ENCODE assay signal across 14 mouse cellular contexts in genomic region chr8:108859983-108860382, GRCm38 (mm10).
DNase-seq lines count a peak whose midpoint lies in the region; ATAC-seq lines count a peak whose summit lies in the region.
"Had no signal": no experiment of that assay in that cellular context is flagged by ENCODE, and none has a peak within 500 bp of the region (broad histone marks: within the 10 kb centered on the region; RNA-seq: fewer than 3 reads in every experiment).

No protein-coding gene starts in this region.

- ATAC-seq in liver, embryonic 12.5 days: no peak
- no peak for ATAC-seq in heart, embryonic 16.5 days (replicated peaks; ENCODE audit: extremely low read depth, insufficient read depth, low FRiP score)
- peak; percentile 43; the same call in 1 of the 2 replicates for ATAC-seq in kidney, embryonic 16.5 days (ENCODE audit: low FRiP score, low TSS enrichment)
- no peak for ATAC-seq in intestine, embryonic 15.5 days
- no peak for ATAC-seq in forebrain, embryonic 16.5 days
- ATAC-seq: hindbrain, embryonic 16.5 days had no signal

- DNase-seq in liver: peak; percentile 18
- peak; percentile 45 for DNase-seq in lung, postnatal 10 days
- no peak for DNase-seq in right cerebral cortex, postnatal 36 days (ENCODE audit: low spot score in 2 of 2)
- DNase-seq: cerebellum, adult 11 months; gastrocnemius, postnatal 36 days; retina, postnatal 1 day had no signal

- no peak overlapping the region for H3K9ac ChIP-seq in liver, embryonic 12.5 days
- no peak overlapping the region for H3K9ac ChIP-seq in heart, embryonic 16.5 days (ENCODE audit: low read length)
- no peak overlapping the region for H3K9ac ChIP-seq in kidney, embryonic 16.5 days (replicated peaks; ENCODE audit: low read length)
- H3K9ac ChIP-seq in intestine, embryonic 15.5 days: no peak overlapping the region
- H3K9ac ChIP-seq in forebrain, embryonic 16.5 days (replicated peaks; ENCODE audit: low read depth, low read length): no peak overlapping the region

- H3K4me1 ChIP-seq in liver, embryonic 12.5 days: no peaks in the 10 kb centered on the region
- H3K4me1 ChIP-seq in heart, embryonic 16.5 days (ENCODE audit: control insufficient read depth, insufficient read depth, low read length): no peaks in the 10 kb centered on the region
- peaks cover 20% of the 10 kb centered on the region for H3K4me1 ChIP-seq in kidney, embryonic 16.5 days (ENCODE audit: insufficient read depth, low read length)
- no peaks in the 10 kb centered on the region; the same call in 1 of the 2 replicates for H3K4me1 ChIP-seq in intestine, embryonic 15.5 days (replicated peaks)
- peaks cover 16% of the 10 kb centered on the region for H3K4me1 ChIP-seq in forebrain, embryonic 16.5 days (replicated peaks; ENCODE audit: control insufficient read depth, insufficient read depth, low read length)

- WGBS in liver, embryonic 12.5 days (ENCODE audit: insufficient replicate concordance): 59% methylated on average over 9 of the region's 9 CpGs
- 61% methylated on average over 9 of the region's 9 CpGs for WGBS in heart, embryonic 16.5 days
- 22% methylated on average over 9 of the region's 9 CpGs for WGBS in kidney, embryonic 16.5 days
- WGBS in intestine, embryonic 15.5 days: 67% methylated on average over 9 of the region's 9 CpGs
- 58% methylated on average over 9 of the region's 9 CpGs for WGBS in forebrain, embryonic 16.5 days

- no peaks in the 10 kb centered on the region for H3K36me3 ChIP-seq in liver, embryonic 12.5 days
- H3K36me3 ChIP-seq in heart, embryonic 16.5 days (ENCODE audit: control insufficient read depth, insufficient read depth): 0 out of 2 replicates have a peak, but pooled peaks cover 3% of the 10 kb centered on the region
- H3K36me3 ChIP-seq in kidney, embryonic 16.5 days (ENCODE audit: insufficient read depth, low read length): 0 out of 2 replicates have a peak, but pooled peaks cover 5% of the 10 kb centered on the region
- peaks cover 5% of the 10 kb centered on the region; the same call in 1 of the 2 replicates for H3K36me3 ChIP-seq in intestine, embryonic 15.5 days
- no peaks in the 10 kb centered on the region for H3K36me3 ChIP-seq in forebrain, embryonic 16.5 days (ENCODE audit: control insufficient read depth, insufficient read depth)
- H3K36me3 ChIP-seq: G1E had no signal

- H3K4me2 ChIP-seq in liver, embryonic 12.5 days: no peak overlapping the region
- H3K4me2 ChIP-seq in heart, embryonic 16.5 days (ENCODE audit: low read depth, low read length): peak overlapping the region; percentile 16; the same call in 1 of the 2 replicates
- peak overlapping the region; percentile 36 for H3K4me2 ChIP-seq in kidney, embryonic 16.5 days (replicated peaks; ENCODE audit: low read depth, low read length)
- no peak overlapping the region for H3K4me2 ChIP-seq in intestine, embryonic 15.5 days (replicated peaks)
- no peak overlapping the region for H3K4me2 ChIP-seq in forebrain, embryonic 16.5 days (ENCODE audit: low read length)

- no peaks in the 10 kb centered on the region for H3K9me3 ChIP-seq in liver, embryonic 12.5 days (replicated peaks)
- H3K9me3 ChIP-seq in heart, embryonic 16.5 days (replicated peaks; ENCODE audit: control insufficient read depth, low read length): no peaks in the 10 kb centered on the region
- no peaks in the 10 kb centered on the region for H3K9me3 ChIP-seq in kidney, embryonic 16.5 days (ENCODE audit: low read length)
- no peaks in the 10 kb centered on the region for H3K9me3 ChIP-seq in intestine, embryonic 15.5 days
- no peaks in the 10 kb centered on the region for H3K9me3 ChIP-seq in forebrain, embryonic 16.5 days (ENCODE audit: control insufficient read depth, low read length)
- H3K9me3 ChIP-seq: midbrain, embryonic 10.5 days had no signal

- no peak overlapping the region for H3K4me3 ChIP-seq in liver, embryonic 12.5 days
- H3K4me3 ChIP-seq in heart, embryonic 16.5 days (ENCODE audit: low read length): no peak overlapping the region
- H3K4me3 ChIP-seq in kidney, embryonic 16.5 days (ENCODE audit: low read length): no peak overlapping the region
- H3K4me3 ChIP-seq in intestine, embryonic 15.5 days (replicated peaks): no peak overlapping the region
- no peak overlapping the region for H3K4me3 ChIP-seq in forebrain, embryonic 16.5 days (replicated peaks; ENCODE audit: low read length)
- H3K4me3 ChIP-seq: midbrain, embryonic 10.5 days had no signal

- H3K27me3 ChIP-seq in liver, embryonic 12.5 days (replicated peaks): no peaks in the 10 kb centered on the region
- H3K27me3 ChIP-seq in heart, embryonic 16.5 days (ENCODE audit: control insufficient read depth, insufficient read depth, low read length): no peaks in the 10 kb centered on the region
- H3K27me3 ChIP-seq in kidney, embryonic 16.5 days (ENCODE audit: insufficient read depth, low read length): no peaks in the 10 kb centered on the region
- H3K27me3 ChIP-seq in intestine, embryonic 15.5 days (replicated peaks): no peaks in the 10 kb centered on the region
- no peaks in the 10 kb centered on the region for H3K27me3 ChIP-seq in forebrain, embryonic 16.5 days (replicated peaks; ENCODE audit: control insufficient read depth, insufficient read depth, low read length)

- no peak overlapping the region for H3K27ac ChIP-seq in liver, embryonic 12.5 days
- no peak overlapping the region for H3K27ac ChIP-seq in heart, embryonic 16.5 days (ENCODE audit: low read length)
- H3K27ac ChIP-seq in kidney, embryonic 16.5 days (ENCODE audit: low read length): no peak overlapping the region
- no peak overlapping the region for H3K27ac ChIP-seq in intestine, embryonic 15.5 days
- no peak overlapping the region for H3K27ac ChIP-seq in forebrain, embryonic 16.5 days (ENCODE audit: low read length)
- H3K27ac ChIP-seq: midbrain, embryonic 10.5 days had no signal

Comparison
In these comparisons a context has a peak if more than half of its experiments do, and no peak if none do; other contexts are left out.
1. DNase-seq: peak in liver (single experiment) and lung, postnatal 10 days (single experiment); none in right cerebral cortex, postnatal 36 days (0 of 2).
2. H3K4me2 ChIP-seq: peak in heart, embryonic 16.5 days (single experiment) and kidney, embryonic 16.5 days (single experiment); none in liver, embryonic 12.5 days (single experiment), intestine, embryonic 15.5 days (single experiment) and forebrain, embryonic 16.5 days (single experiment).